Mouse (Mus musculus): Measurements from ENCODE around the gene Akap1. TPM values are rescaled to one million over a fixed set of nuclear protein-coding genes. Genes with fewer than 3 reads are reported as not detected.

Gene Akap1
- polyA plus RNA-seq, 1 experiment = 25.4 TPM

DNA sequence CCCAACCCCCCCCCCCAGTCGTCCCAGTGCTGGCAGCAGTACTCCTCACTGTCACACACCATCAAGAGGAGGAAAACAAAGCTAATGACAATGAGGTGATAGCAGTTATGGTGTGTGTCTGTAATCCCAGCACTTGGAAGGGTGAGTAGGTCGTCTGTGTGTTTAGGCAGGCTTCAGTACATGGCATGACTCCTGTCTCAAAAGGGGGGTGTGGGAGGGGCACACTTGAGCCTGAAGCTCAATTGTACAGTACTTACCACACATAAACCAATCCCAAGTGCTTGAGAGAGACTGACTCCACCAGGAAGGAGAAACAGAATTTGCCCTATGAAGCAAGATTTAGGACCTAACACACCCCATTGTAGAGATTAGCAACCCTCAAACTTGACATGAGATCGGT lies 3.3 kb downstream of the Akap1 start:
- TF ChIP-seq USF1 (IDR thresholded peaks at IDR 0.05; ENCODE audit: low read depth) = no peak
- TF ChIP-seq TCF3 (IDR thresholded peaks at IDR 0.05; ENCODE audit: insufficient read length, low read depth) = no peak
- TF ChIP-seq REST (IDR thresholded peaks at IDR 0.05; ENCODE audit: insufficient read depth, insufficient read length) = no peak
- H3ac ChIP-seq (ENCODE audit: control insufficient read depth, insufficient read length) = no peak overlapping the region
- H3K36me3 ChIP-seq (ENCODE audit: control insufficient read depth, insufficient read depth) = no peaks in the 10 kb centered on the region
- peaks cover 57% of the 10 kb centered on the region for H3K79me2 ChIP-seq (ENCODE audit: control insufficient read depth, insufficient read depth)
- no peak overlapping the region for H3K4me2 ChIP-seq (ENCODE audit: low read depth)
- H3K4me3 ChIP-seq = no peak overlapping the region
- no peaks in the 10 kb centered on the region for H3K27me3 ChIP-seq (ENCODE audit: control insufficient read depth, insufficient read depth, insufficient read length)

DNA sequence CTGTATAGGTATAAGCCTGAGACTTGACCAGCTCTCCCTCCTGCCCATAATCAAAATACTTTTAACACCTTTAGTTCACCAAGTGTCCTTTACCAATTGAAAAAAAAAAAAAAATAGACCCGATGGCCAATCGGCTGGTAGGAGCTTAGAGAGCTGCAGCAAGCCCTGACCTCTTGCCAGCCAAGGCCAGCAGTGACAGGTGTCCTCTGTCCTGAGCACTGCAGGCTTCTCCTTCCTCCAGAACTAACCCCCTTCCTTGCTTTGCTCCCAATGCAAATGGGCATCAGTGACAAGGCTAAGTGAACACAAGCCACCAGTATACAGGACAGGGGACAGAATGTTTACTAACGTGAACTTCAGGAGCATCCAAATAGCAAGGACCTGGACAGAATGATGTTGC lies 3.7 kb downstream of the Akap1 start:
- H3K4me2 ChIP-seq (ENCODE audit: low read depth) = no peak overlapping the region
- no peaks in the 10 kb centered on the region for H3K27me3 ChIP-seq (ENCODE audit: control insufficient read depth, insufficient read depth, insufficient read length)
- peak in 2 of 3 experiments; percentile 41 to 76 for TF ChIP-seq MYOD1 (IDR thresholded peaks at IDR 0.05; ENCODE audit: control insufficient read depth in 1 of 3, insufficient read length in 2 of 3, low read depth in 2 of 3)
- no peak for TF ChIP-seq TCF3 (IDR thresholded peaks at IDR 0.05; ENCODE audit: insufficient read length, low read depth)
- TF ChIP-seq TCF12 (IDR thresholded peaks at IDR 0.05; ENCODE audit: insufficient read depth, poor library complexity, severe bottlenecking) = no peak
- TF ChIP-seq USF1 (IDR thresholded peaks at IDR 0.05; ENCODE audit: low read depth) = no peak
- TF ChIP-seq MYOG (IDR thresholded peaks at IDR 0.05; ENCODE audit: control insufficient read depth in 1 of 3, insufficient read depth in 1 of 3, insufficient read length in 2 of 3, low read depth in 2 of 3) = peak in 2 of 3 experiments; percentile 7 to 53
- no peak for TF ChIP-seq SRF (IDR thresholded peaks at IDR 0.05; ENCODE audit: control insufficient read depth, insufficient read length, low read depth)
- no peak for TF ChIP-seq CEBPB (IDR thresholded peaks at IDR 0.05; ENCODE audit: insufficient read depth, poor library complexity, severe bottlenecking)
- H3K36me3 ChIP-seq (ENCODE audit: control insufficient read depth, insufficient read depth) = no peaks in the 10 kb centered on the region
- no peak overlapping the region for H3K4me3 ChIP-seq
- peaks cover 62% of the 10 kb centered on the region for H3K79me2 ChIP-seq (ENCODE audit: control insufficient read depth, insufficient read depth)
- no peak overlapping the region for H3ac ChIP-seq (ENCODE audit: control insufficient read depth, insufficient read length)

DNA sequence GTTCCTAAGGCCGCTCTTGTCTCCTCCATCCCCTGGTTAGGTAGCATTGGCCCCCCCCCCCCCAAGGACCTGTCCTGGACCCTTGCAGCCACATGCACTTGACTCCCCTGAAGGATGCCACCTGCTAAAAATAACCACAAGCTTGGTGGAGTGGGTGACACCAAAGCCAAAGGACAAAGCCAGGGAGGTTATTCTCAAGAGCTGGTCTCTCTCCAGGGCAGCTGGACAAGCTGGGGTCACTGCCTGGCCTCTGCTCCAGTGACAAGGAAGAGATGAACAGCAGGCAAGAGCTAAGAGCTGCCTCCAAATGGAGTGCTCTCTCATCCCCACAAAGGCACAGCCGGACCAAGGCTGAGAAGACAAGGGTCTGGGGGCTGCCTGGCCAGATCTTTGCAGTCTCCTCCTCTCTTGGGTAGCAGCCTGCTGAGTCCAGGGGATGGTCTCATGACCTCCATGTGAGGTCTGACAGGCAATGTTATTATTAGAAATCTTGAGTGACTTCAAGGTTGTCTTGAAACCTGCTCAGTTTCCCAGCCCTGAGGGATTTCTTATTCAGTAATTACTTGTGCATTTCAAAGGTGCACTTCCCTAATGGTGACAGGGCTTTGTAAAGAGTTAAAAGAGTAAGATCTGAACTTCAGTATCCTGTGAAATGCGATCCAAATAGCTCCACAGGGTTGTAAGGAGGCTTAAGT lies 6.9 kb downstream of the Akap1 start:
- peak overlapping the region; percentile 26 for H3K4me2 ChIP-seq (ENCODE audit: low read depth)
- H3ac ChIP-seq (ENCODE audit: control insufficient read depth, insufficient read length) = no peak overlapping the region
- peaks cover 67% of the 10 kb centered on the region for H3K79me2 ChIP-seq (ENCODE audit: control insufficient read depth, insufficient read depth)
- no peaks in the 10 kb centered on the region for H3K36me3 ChIP-seq (ENCODE audit: control insufficient read depth, insufficient read depth)
- H3K27me3 ChIP-seq (ENCODE audit: control insufficient read depth, insufficient read depth, insufficient read length) = no peaks in the 10 kb centered on the region
- H3K4me3 ChIP-seq = no peak overlapping the region
- TF ChIP-seq CEBPB (IDR thresholded peaks at IDR 0.05; ENCODE audit: insufficient read depth, poor library complexity, severe bottlenecking) (no peak), TCF12 (IDR thresholded peaks at IDR 0.05; ENCODE audit: insufficient read depth, poor library complexity, severe bottlenecking) (no peak), POLR2AphosphoS2 (IDR thresholded peaks at IDR 0.05; ENCODE audit: insufficient read length, low read depth) (no peak), REST (IDR thresholded peaks at IDR 0.05; ENCODE audit: insufficient read depth, insufficient read length) (no peak), TCF3 (IDR thresholded peaks at IDR 0.05; ENCODE audit: insufficient read length, low read depth) (no peak), MYOG (IDR thresholded peaks at IDR 0.05; ENCODE audit: control insufficient read depth in 1 of 3, insufficient read depth in 1 of 3, insufficient read length in 2 of 3, low read depth in 2 of 3) (peak in 2 of 3 experiments; percentile 8 to 21), SRF (IDR thresholded peaks at IDR 0.05; ENCODE audit: control insufficient read depth, insufficient read length, low read depth) (no peak), POLR2A (IDR thresholded peaks at IDR 0.05; ENCODE audit: insufficient read length, low read depth) (no peak)

DNA sequence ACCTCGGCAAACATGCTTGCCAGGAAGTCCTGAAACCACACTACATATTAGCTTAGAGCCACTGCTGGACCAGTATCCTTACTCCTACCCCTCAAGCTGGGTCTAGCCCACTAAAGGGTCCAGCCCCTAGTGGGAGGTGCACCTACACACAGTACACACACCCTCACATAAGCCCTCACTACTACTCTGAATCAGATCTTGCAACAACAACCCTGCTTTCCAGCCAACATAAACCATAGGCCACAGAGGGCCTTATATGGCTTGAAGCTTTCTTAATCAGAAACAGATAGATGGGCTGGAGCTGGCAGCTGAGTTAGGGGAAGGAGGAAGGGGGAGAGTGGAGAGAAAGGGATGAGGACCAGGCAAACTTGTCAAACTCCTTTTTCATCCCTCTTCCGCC lies 8.0 kb downstream of the Akap1 start:
- Histone ChIP-seq H3K27me3 (ENCODE audit: control insufficient read depth, insufficient read depth, insufficient read length) (no peaks in the 10 kb centered on the region), H3K4me3 (no peak overlapping the region), H3K79me2 (ENCODE audit: control insufficient read depth, insufficient read depth) (peaks cover 59% of the 10 kb centered on the region), H3ac (ENCODE audit: control insufficient read depth, insufficient read length) (no peak overlapping the region), H3K4me2 (ENCODE audit: low read depth) (no peak overlapping the region), H3K36me3 (ENCODE audit: control insufficient read depth, insufficient read depth) (no peaks in the 10 kb centered on the region)
- no peak for TF ChIP-seq POLR2AphosphoS2 (IDR thresholded peaks at IDR 0.05; ENCODE audit: insufficient read length, low read depth)
- TF ChIP-seq REST (IDR thresholded peaks at IDR 0.05; ENCODE audit: insufficient read depth, insufficient read length) = no peak
- no peak for TF ChIP-seq TCF12 (IDR thresholded peaks at IDR 0.05; ENCODE audit: insufficient read depth, poor library complexity, severe bottlenecking)
- no peak for TF ChIP-seq MAX (IDR thresholded peaks at IDR 0.05; ENCODE audit: low read depth)
- no peak for TF ChIP-seq POLR2A (IDR thresholded peaks at IDR 0.05; ENCODE audit: insufficient read length, low read depth)
- TF ChIP-seq E2F4 (IDR thresholded peaks at IDR 0.05; ENCODE audit: insufficient read depth) = no peak
- no peak for TF ChIP-seq SRF (IDR thresholded peaks at IDR 0.05; ENCODE audit: control insufficient read depth, insufficient read length, low read depth)
- TF ChIP-seq CEBPB (IDR thresholded peaks at IDR 0.05; ENCODE audit: insufficient read depth, poor library complexity, severe bottlenecking) = no peak
- TF ChIP-seq MYOD1 (IDR thresholded peaks at IDR 0.05; ENCODE audit: control insufficient read depth in 1 of 3, insufficient read length in 2 of 3, low read depth in 2 of 3) = no peak
- no peak for TF ChIP-seq USF1 (IDR thresholded peaks at IDR 0.05; ENCODE audit: low read depth)
- no peak for TF ChIP-seq MYOG (IDR thresholded peaks at IDR 0.05; ENCODE audit: control insufficient read depth in 1 of 3, insufficient read depth in 1 of 3, insufficient read length in 2 of 3, low read depth in 2 of 3)
- TF ChIP-seq TCF3 (IDR thresholded peaks at IDR 0.05; ENCODE audit: insufficient read length, low read depth) = no peak

DNA sequence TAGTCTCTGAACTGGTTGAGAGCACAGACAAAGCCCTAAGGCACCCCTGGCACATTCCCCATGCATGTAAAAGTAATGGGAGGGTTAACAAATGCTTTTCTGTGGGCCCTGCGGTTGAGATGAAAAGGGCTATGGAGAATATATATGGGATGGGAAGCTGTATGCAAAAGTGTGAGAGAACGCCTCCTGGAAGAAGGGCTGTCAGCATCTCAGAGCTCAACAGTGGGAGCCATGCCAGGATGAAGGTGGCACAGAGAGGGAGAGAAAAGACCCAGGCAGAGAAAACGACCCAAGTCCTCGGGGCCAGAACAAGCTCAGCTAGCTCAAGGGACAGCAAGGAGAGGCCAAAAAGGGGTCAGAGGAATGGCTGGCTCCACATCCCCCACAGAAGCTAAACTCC lies 8.6 kb downstream of the Akap1 start:
- Histone ChIP-seq H3K36me3 (ENCODE audit: control insufficient read depth, insufficient read depth) (no peaks in the 10 kb centered on the region), H3K4me2 (ENCODE audit: low read depth) (no peak overlapping the region), H3ac (ENCODE audit: control insufficient read depth, insufficient read length) (no peak overlapping the region), H3K79me2 (ENCODE audit: control insufficient read depth, insufficient read depth) (peaks cover 55% of the 10 kb centered on the region), H3K4me3 (no peak overlapping the region), H3K27me3 (ENCODE audit: control insufficient read depth, insufficient read depth, insufficient read length) (no peaks in the 10 kb centered on the region)
- no peak for TF ChIP-seq POLR2A (IDR thresholded peaks at IDR 0.05; ENCODE audit: insufficient read length, low read depth)
- no peak for TF ChIP-seq MYOD1 (IDR thresholded peaks at IDR 0.05; ENCODE audit: control insufficient read depth in 1 of 3, insufficient read length in 2 of 3, low read depth in 2 of 3)
- no peak for TF ChIP-seq TCF3 (IDR thresholded peaks at IDR 0.05; ENCODE audit: insufficient read length, low read depth)
- no peak for TF ChIP-seq TCF12 (IDR thresholded peaks at IDR 0.05; ENCODE audit: insufficient read depth, poor library complexity, severe bottlenecking)
- TF ChIP-seq REST (IDR thresholded peaks at IDR 0.05; ENCODE audit: insufficient read depth, insufficient read length) = no peak
- TF ChIP-seq MAX (IDR thresholded peaks at IDR 0.05; ENCODE audit: low read depth) = no peak
- TF ChIP-seq MYOG (IDR thresholded peaks at IDR 0.05; ENCODE audit: control insufficient read depth in 1 of 3, insufficient read depth in 1 of 3, insufficient read length in 2 of 3, low read depth in 2 of 3) = no peak
- TF ChIP-seq POLR2AphosphoS2 (IDR thresholded peaks at IDR 0.05; ENCODE audit: insufficient read length, low read depth) = no peak
- no peak for TF ChIP-seq SRF (IDR thresholded peaks at IDR 0.05; ENCODE audit: control insufficient read depth, insufficient read length, low read depth)
- TF ChIP-seq CEBPB (IDR thresholded peaks at IDR 0.05; ENCODE audit: insufficient read depth, poor library complexity, severe bottlenecking) = no peak
- TF ChIP-seq USF1 (IDR thresholded peaks at IDR 0.05; ENCODE audit: low read depth) = no peak
- TF ChIP-seq E2F4 (IDR thresholded peaks at IDR 0.05; ENCODE audit: insufficient read depth) = no peak

Data from myocyte (in vitro differentiated cells).